Mouse (Mus musculus) cerebral cortex, adult 2 months (tissue): ENCODE results near the gene Selenoh.

ENCODE experiments used
- WGBS: fragments of 180-500 bp; shearing (Covaris S2); methylation state at CpG from one replicate; pipeline ENCODE4 v1.1.7; 2018; 5-methylcytosine and 5-hydroxymethylcytosine counted together

The Selenoh gene

GRCm38 (mm10) chr2:84670569-84670933 lies at the start of gene Selenoh:
Gene Selenoh, minus strand, starts transcription at chr2:84670770.
- WGBS, result under 1% methylated on average over 20 of the region's 20 CpGs

- WGBS, result 96% methylated on average over 4 of the region's 4 CpGs
Measured at GRCm38 (mm10) chr2:84717357-84717756, 46.8 kb upstream of the Selenoh start.

- WGBS, result 19% methylated on average over 9 of the region's 9 CpGs
Measured at GRCm38 (mm10) chr2:84716423-84717355, 46.1 kb upstream of the Selenoh start.

- WGBS, result under 1% methylated on average over 33 of the region's 33 CpGs
Measured at GRCm38 (mm10) chr2:84715562-84716361, 45.2 kb upstream of the Selenoh start.

- WGBS, result 1% methylated on average over 107 of the region's 107 CpGs
Measured at GRCm38 (mm10) chr2:84714811-84715561, 44.4 kb upstream of the Selenoh start, which contains the start of gene Zdhhc5. Gene Zdhhc5, minus strand, starts transcription at chr2:84715180.

DNA sequence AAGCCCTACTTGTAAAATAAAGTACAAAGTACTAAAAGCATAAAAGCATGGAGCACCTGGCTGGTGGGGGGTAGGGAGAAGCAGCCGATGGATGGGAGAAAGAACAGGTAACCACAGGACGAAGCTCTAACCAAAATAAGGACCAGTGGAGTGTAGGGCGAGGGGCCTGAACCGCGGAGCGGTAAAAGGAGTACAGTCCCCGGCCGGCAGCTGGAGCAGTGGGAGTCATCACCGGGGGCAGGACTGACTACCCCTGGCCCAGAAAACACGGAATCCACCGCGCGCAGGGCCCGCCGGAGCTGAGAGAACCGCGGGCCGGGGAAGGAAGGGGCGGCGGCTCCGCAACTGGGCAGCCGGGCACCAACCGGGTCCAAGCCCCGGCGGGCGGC lies 43.8 kb upstream of the Selenoh start:
- WGBS, result under 1% methylated on average over 25 of the region's 26 CpGs

- 84% methylated on average over 2 of the region's 2 CpGs for WGBS
Measured at GRCm38 (mm10) chr2:84711898-84712297, 41.3 kb upstream of the Selenoh start.

DNA sequence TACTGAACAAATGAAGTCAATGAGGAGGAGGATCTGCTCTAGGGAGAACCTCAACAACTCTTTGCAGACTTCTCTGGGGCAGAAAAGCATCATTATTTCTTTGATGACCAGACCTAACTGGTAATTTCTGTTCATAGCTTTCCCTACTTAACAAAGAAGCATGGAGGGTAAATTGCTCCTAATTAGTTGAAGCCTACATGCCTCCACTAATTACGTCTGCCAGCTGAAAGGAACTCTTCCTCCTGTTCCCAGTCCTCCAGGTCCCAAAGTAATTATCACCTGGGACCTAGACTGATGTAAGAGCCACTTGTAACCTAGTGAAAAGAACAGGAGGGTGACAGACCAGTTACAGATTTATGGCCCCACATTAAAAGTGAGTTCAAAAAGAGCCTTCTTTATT lies 37.0 kb upstream of the Selenoh start:
- WGBS, result 53% methylated on average over 1 of the region's 1 CpGs

DNA sequence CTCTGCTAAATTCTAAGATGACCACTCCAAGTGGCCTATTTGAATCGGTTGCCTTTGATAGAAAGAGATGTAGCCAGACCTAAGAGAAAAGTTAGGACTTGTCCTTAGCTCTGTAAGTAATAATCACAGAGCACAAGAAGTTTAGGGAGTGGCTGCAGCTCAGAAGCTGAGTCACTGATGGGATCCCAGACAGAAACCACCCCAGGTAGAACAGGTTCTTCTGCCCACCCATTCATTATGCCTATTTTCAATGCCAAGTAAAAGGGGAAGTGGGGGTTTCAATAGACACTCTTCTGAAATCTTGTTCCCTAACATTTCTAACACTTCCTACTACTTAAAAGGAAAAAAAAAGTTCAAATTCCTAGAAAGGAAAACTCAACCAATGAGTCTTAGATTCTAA lies 34.7 kb upstream of the Selenoh start:
- WGBS, result 79% methylated on average over 1 of the region's 1 CpGs

- 77% methylated on average over 5 of the region's 5 CpGs for WGBS
Measured at GRCm38 (mm10) chr2:84704329-84704728, 33.8 kb upstream of the Selenoh start.

- WGBS, result 86% methylated on average over 1 of the region's 1 CpGs
Measured at GRCm38 (mm10) chr2:84703497-84703896, 32.9 kb upstream of the Selenoh start.

- WGBS, result 85% methylated on average over 5 of the region's 5 CpGs
Measured at GRCm38 (mm10) chr2:84695007-84695695, 24.6 kb upstream of the Selenoh start.

DNA sequence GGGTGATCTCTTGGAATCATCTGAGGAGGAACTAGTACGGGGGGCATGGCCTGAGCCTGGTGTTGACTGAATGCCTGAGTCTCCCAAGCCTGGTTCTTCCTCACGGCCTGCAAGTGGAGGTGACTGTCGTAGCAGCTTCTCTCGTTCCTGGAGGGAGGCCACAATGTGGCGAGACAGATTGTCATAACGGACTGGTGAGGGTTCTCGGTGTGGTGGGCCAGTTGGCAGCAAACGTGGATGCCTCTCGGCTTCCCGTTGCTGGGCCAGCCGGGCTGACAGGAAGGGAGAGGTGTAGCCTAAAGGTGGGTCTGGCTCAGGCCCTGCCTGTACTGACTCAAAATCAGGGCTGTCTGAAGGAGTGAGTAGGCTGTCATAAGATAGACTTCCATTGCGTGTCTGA lies 19.5 kb upstream of the Selenoh start:
- WGBS, result 60% methylated on average over 12 of the region's 12 CpGs

DNA sequence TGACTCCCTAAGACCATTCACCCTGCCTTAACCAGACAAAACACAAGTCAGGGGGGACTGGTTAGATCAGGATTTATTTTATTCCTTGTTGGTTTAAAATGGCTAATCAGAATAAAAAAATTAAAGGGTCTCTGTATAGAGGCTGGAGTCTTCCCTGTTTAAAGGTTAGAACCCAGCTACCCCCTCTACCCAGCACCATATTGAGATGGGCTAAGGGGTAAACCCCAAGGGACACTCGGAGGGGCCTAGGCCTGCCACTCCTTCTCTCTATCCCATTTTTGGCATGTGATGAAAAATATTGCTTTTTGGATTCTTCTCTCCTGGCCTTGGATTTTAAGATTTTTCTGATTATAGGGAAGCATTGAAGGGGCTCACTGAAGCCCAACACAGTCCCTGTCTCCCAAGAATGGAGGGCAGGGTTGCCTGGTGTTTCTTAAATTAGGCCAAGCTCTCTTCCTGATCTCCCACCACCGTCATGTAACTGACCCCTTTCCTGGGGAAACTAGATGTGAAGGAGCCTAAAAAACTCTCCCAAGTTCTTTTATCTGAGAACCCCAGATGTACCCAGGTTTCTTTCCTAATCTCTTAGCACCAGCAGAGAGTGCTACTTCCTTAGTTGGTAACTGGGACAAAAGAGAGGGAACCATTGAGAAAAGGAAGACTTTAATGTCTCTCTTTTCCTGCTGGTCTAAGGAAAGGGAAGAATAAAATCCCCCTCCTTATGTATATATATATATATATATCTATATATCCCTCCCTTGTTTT lies 17.7 kb upstream of the Selenoh start:
- WGBS, result 73% methylated on average over 2 of the region's 2 CpGs

- 65% methylated on average over 6 of the region's 6 CpGs for WGBS
Measured at GRCm38 (mm10) chr2:84682605-84683183, 12.1 kb upstream of the Selenoh start.

- WGBS, result 13% methylated on average over 8 of the region's 8 CpGs
Measured at GRCm38 (mm10) chr2:84679016-84679415, 8.4 kb upstream of the Selenoh start, which contains the start of gene Tmx2. Gene Tmx2, minus strand, starts transcription at chr2:84679140.

DNA sequence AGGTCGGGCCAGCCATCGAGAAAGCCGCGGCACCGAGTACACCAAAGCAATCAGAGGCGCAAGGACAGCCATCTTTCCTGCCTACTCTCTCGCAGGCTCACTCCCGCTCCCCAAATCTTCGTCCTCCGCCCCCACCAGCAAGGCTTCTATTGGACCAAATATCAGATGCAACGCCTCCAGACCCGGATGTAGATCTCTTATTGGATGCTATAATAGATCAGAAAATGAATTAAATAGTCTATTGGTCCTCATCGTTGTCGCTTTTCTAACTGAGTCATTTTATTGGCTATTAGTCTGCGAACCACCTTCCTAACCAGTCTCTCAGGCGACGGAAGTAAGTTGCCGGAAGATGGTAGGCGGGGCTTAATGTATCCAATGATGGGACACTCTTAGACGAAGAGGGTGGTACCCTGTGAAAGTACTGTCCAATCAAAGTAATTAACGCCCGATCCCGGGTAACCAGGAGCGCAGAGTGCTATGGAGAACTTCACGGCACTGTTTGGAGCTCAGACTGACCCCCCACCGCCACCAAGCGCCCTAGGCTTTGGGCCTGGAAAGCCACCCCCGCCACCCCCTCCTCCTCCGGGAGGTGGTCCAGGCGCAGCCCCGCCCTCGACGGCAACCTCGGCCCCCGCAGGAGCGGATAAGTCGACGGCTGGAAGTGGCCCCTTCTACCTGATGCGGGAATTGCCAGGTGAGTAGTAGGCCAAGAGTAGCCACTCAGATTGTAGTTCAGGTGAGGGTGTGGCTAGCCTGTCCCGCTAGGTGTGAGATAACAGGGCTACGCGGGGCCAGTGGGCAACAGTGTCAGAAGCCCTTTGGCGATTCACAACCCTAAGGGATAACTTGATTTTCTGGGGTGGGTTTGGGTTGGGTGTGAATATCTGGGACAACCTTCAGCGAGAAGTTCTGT lies 7.7 kb upstream of the Selenoh start, which contains the start of the genes Gm28635 and Med19:
Gene Gm28635 (minus strand): TSS at position 74 of the 913 bp plus-strand sequence.
Gene Med19 (plus strand): TSS at position 435 of the 913 bp plus-strand sequence.
- under 1% methylated on average over 44 of the region's 44 CpGs for WGBS

DNA sequence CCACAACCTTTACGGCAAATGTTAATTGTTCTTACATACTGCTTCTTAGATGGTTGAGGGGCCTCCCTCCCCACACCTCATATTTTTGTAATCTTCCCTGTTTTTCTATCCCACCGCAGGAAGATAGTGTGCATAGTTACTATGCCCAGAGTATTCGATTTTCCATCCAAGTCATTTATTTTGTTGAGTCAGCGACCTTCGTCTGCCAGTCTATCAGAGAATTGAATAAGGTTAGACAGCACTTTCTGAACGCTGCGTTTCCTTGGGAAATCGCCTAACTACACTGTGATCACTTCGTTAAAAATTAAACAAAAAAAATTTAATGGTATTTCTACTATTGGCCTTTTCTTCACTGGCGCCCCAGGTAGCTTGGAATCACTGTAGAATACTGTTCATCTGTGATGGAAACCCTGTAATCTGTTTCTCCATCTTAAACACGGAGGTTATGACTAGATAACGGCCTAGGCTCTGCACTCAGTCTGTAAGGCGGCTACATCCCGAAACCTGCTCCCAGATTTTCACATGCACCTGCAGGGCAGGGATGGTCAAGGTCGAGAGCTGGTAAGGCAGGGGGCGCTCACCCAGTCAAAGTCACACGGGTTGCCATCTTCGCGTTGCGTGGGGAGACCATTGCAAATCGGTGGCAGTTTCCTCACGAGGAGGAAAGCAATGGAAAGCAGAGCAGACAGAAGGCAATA lies 6.8 kb upstream of the Selenoh start:
- 7% methylated on average over 22 of the region's 22 CpGs for WGBS
